ENCODE assay signal across 17 mouse cellular contexts in genomic region chr5:46108020-46108419, GRCm38 (mm10).
"Had no signal": no experiment of that assay in that cellular context is flagged by ENCODE, and none has a peak within 500 bp of the region (broad histone marks: within the 10 kb centered on the region; RNA-seq: fewer than 3 reads in every experiment).

No protein-coding gene starts in this region.

- H3K4me1 ChIP-seq: liver, embryonic 12.5 days; midbrain, embryonic 12.5 days; neural tube, embryonic 13.5 days; neural tube, embryonic 15.5 days had no signal

- ATAC-seq: liver, embryonic 12.5 days had no signal

- H3K4me2 ChIP-seq: liver, embryonic 12.5 days; lung, embryonic 14.5 days; midbrain, embryonic 12.5 days; neural tube, embryonic 13.5 days; neural tube, embryonic 15.5 days had no signal

- H3K27ac ChIP-seq: liver, embryonic 12.5 days; liver, embryonic 14.5 days; midbrain, embryonic 12.5 days; neural tube, embryonic 13.5 days; neural tube, embryonic 15.5 days had no signal

- H3K9me3 ChIP-seq: liver, embryonic 12.5 days; midbrain, embryonic 12.5 days; neural tube, embryonic 13.5 days; neural tube, embryonic 15.5 days had no signal

- H3K4me3 ChIP-seq: liver, embryonic 12.5 days; midbrain, embryonic 12.5 days; myocyte; neural tube, embryonic 13.5 days; neural tube, embryonic 15.5 days had no signal

- H3K27me3 ChIP-seq: liver, embryonic 12.5 days; midbrain, embryonic 12.5 days; neural tube, embryonic 13.5 days; neural tube, embryonic 15.5 days had no signal

- DNase-seq: lung, adult 18-20 months; lung, embryonic 14.5 days; lung, postnatal 10 days; lung, postnatal 4 days; right cerebral cortex, adult 18-20 months; right cerebral cortex, postnatal 25 days; right cerebral cortex, postnatal 4 days; spleen, adult 18-20 months; thymus, adult 18-20 months; thymus, postnatal 25 days; thymus, postnatal 4 days had no signal

- H3K9ac ChIP-seq: liver, embryonic 12.5 days; liver, embryonic 14.5 days; lung, embryonic 14.5 days; midbrain, embryonic 12.5 days; neural tube, embryonic 13.5 days; neural tube, embryonic 15.5 days had no signal

- H3K36me3 ChIP-seq: liver, embryonic 12.5 days; midbrain, embryonic 12.5 days; neural tube, embryonic 13.5 days; neural tube, embryonic 15.5 days had no signal
